Mouse (Mus musculus): Measurements from ENCODE around the gene Cdkn1a.
"Not testable (repeated sequence)": the region's sequence is repeated elsewhere in the genome, so short reads cannot be mapped to it uniquely, and the experiment has no call there.

The Cdkn1a gene

GRCm38 (mm10) chr17:29058487-29058886, 32.3 kb upstream of the Cdkn1a start:
- no peak for DNase-seq (ENCODE audit: low read depth, low spot score)

GRCm38 (mm10) chr17:29059581-29059980, 31.2 kb upstream of the Cdkn1a start:
- DNase-seq (ENCODE audit: low read depth, low spot score): no peak

- DNase-seq (ENCODE audit: low read depth, low spot score): no peak
These were observed 29.8 kb upstream of the Cdkn1a start for GRCm38 (mm10) chr17:29060946-29061345.

GRCm38 (mm10) chr17:29062119-29063035, 28.4 kb upstream of the Cdkn1a start:
- no peak for DNase-seq (ENCODE audit: low read depth, low spot score)

- DNase-seq (ENCODE audit: low read depth, low spot score): no peak
These were observed 27.4 kb upstream of the Cdkn1a start for GRCm38 (mm10) chr17:29063121-29063987.

- DNase-seq (ENCODE audit: low read depth, low spot score): no peak
These were observed 26.8 kb upstream of the Cdkn1a start for GRCm38 (mm10) chr17:29063988-29064285.

DNA sequence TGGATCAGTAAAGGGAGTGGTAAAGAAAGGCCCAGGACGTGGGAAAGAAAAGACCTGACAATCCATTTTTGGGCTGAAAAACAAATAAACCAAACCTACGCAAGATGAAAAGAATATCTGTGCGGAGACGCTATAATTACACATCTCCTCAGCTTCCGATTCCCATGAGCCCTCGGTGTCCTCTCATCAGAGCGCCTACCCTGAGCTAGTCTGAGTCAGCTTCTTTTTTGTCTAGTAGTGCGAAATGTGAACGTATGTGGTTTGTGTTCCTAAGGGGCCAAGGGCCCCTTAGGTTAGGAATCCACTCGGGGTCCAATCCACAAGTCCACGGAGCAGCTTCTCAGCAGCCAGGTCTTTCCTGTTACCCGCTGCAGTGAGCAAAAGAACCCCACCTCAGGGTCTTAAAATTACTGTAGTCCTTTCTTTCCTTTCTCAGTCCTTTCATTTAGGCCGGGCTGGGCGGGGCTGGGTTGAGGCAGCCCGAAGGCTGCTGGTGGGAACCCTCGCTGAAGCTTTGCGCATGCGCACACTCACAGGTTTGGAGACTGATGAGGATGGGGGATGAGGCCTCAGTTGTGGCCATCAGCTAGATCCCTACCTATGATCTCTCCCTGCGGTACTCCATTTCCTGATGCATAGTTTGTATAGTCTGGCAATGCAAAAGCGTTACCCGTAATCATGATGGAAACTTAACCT, 25.4 kb upstream of the Cdkn1a start:
- DNase-seq (ENCODE audit: low read depth, low spot score): no peak

DNA sequence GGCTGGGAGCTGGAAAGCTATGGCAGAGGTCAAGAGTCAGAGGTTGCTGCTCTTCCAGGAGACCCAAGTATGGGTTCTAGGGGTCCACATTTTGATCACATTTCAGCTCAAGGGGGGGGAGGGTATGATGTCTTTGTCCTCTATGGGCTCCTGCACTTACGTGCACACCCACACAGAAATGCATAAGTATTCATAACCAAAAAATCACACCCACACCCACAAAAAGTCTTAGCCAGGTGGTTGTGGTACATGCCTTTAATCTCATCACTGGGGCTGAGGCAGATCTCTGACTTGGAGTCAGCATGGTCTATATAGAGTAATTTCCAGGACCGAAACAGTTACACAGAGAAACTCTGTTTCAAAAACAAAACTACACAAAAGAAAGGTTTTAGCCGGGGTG, 24.8 kb upstream of the Cdkn1a start:
- DNase-seq (ENCODE audit: low read depth, low spot score): no peak

GRCm38 (mm10) chr17:29067416-29067815, 23.4 kb upstream of the Cdkn1a start:
- DNase-seq (ENCODE audit: low read depth, low spot score): not testable (repeated sequence)

DNA sequence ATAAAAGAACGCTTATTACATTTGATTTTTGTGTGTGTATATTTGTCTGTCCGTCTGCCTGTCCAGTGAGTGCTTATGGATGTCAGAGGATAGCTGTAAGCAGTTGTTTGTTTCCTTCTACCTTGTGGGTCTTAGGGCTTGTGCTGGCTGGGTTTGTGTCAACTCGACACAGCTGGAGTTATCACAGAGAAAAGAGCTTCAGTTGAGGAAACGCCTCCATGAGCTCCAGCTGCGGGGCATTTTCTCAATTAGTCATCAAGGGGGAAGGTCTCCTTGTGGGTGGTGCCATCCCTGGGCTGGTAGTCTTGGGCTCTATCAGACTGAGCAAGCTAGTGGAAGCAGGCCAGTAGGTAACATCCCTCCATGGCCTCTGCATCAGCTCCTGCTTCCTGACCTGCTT, 22.9 kb upstream of the Cdkn1a start:
- no peak for DNase-seq (ENCODE audit: low read depth, low spot score)

DNA sequence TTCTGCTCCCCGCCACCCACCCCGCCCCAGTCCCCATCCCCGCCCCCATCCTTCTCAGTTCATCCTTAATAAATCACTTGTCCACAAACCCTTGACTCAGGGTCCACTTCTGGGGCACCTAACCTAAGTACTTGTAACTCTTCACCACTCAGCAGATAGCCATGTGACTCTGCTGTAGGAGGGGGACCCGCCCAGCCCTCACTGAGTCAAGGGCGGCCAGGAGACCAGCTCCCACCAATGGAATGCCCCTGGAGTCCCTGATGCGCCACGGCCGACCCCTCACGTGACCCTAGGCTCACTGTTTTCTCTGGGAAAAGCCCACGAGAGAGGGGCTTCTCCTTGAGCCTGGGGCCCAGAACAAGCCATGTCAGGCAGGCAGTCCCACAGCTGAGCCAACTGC, 21.7 kb upstream of the Cdkn1a start:
- DNase-seq (ENCODE audit: low read depth, low spot score): no peak

DNA sequence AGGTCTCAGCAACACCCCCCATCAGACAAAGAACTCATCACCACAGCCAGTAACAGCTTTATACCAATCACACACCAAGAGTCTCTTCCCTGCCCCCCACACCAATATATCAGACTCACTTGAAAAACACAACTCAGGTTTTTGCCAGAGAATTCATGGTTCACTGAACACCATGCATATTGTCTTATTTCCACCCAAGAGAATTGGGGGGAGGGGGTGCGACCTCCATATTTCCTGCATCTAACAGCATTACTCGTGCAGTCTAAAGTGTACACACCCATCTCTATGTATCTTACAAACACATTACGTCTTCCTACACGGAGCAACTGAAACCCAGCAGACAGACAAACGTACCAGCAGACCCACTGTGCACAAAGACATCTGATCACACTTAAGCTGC, 19.0 kb upstream of the Cdkn1a start:
- DNase-seq (ENCODE audit: low read depth, low spot score): no peak

DNA sequence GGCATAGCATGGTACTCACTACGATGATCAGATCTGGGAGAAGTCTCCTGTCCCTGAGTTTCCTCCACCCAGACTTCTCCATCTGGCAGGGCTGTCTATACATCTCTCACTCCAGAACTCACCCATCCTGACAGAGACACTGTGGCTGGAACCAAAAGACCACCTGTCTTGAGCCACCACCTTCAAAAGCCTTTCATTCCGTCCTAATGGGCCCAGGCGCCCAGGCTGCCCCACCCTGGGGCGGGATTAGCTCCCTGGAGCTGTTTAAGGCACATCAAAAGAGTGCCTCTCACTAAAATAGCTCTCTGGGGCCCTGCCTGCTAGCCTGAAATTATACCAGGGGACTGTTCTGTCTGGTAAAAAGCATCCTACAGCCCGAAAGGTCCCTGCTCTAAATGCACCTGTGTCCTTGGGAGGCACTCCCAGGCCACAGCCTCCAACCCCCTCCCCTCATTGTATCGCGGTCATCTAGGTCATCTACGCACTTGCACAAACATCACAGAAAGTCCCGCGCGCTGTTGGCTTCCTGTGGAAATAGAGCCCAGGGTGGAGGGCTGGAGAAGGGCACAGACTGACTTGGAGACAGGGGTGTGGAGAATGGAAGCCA, 18.0 kb upstream of the Cdkn1a start:
- no peak for DNase-seq (ENCODE audit: low read depth, low spot score)

DNA sequence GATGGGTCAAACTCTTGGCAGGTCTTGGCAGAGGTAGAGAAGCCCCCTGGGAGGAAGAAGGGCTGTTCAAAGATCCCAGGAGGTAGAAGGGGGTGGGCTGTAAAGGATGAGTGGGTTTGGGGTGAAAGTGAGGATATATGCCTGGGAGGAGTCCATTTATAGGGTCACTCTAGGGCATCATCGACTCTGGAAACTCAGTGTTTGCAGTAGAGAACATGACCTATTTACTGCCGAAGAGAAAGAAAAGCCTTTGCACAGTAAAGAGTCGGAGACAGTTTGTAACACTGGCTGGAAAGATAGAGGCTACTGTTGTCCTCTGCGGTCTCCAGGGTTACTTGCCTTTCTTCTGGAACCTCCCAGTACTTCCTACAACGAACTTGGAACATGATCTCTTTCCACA, 17.5 kb upstream of the Cdkn1a start:
- DNase-seq (ENCODE audit: low read depth, low spot score): no peak

- no peak for DNase-seq (ENCODE audit: low read depth, low spot score)
These were observed 16.7 kb upstream of the Cdkn1a start for GRCm38 (mm10) chr17:29074085-29074484.

DNA sequence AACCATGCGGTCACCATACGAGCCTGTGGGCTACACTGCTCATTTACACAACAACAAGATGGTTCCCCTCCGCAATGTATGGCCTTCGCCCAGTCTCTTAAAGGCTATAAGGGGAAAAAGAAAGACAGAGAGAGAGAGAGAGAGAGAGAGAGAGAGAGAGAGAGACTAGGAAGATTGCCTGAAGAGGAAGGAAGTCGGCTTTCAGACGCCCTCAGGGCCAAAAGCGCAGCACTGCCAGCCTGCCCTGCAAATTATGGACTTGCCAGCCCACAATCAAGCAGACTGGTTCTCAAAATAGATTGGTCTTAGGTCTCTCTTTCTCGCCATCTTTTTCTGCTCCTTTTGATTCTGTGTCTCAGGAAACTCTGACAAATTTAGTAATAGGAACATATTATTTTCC, 14.5 kb upstream of the Cdkn1a start:
- DNase-seq (ENCODE audit: low read depth, low spot score): no peak

- no peak for DNase-seq (ENCODE audit: low read depth, low spot score)
These were observed 12.8 kb upstream of the Cdkn1a start for GRCm38 (mm10) chr17:29077786-29078509.

GRCm38 (mm10) chr17:29078519-29079383, 12.0 kb upstream of the Cdkn1a start:
- no peak for DNase-seq (ENCODE audit: low read depth, low spot score)

DNA sequence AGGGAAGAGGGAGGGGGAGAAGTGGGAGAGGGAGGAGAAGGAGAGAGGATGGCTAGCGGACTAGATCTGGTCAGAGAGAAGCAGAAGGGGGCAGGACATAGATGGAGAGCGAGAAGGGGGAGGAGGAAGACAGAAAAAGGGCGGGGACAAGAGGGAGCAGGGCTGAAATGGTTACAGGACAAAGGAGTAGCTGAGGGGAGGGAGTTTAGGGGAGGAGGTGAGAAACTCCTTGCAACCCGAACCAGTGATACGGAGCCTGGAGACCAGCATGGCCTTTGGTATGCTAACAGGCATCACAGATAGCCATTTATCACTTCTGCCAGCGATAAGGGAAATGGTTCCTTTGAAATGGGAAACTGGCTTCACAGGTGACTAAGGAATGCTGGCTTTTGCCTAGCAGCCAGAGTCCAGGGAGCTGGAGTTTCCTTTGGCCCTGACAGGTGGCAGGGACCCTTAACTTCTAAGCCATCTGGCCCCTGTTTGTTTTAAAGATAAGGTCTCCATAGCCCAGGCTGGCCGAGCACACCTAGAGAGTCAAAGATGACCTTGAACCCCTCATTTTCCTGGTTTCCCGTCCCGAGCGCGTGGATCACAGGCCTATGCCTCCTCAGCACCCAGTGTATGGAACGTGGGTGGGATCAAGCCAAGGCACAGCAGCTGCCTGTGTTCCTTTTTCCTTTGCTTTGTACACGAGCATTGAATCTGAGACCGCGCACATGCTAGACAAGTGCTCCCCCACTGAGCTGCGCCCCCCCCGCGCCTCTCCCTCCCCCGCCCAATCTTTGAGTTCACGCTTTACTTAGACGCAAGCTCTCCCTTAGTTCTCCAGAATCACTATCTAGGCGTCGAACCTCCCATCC, 9.8 kb upstream of the Cdkn1a start:
- no peak for DNase-seq (ENCODE audit: low read depth, low spot score)

Measured in embryo, embryonic 11.5 days (tissue).